Mouse (Mus musculus) mouse embryonic stem cell (cell line): ENCODE measurements around the gene Bicral.

Experiments used
- in situ Hi-C, 2 experiments: fragments of 300-500 bp; cut with MboI; formaldehyde crosslinking; loops; 1 replicate in 1 of 2; 3 replicates in 1 of 2; pipeline ENCODE4 v1.14.3; 2019 to 2020; ENCODE audit warnings: low sequenced_read_pairs in 2 of 2, low pct_unique_long_range_greater_than_20kb in 1 of 2, mixed read lengths in 1 of 2; ENCODE audit not compliant: unreplicated experiment in 1 of 2

The Bicral gene

GRCm38 (mm10) chr17:46857903-46858748 is at the start of gene Bicral:
Gene Bicral, minus strand, starts transcription at chr17:46858482.
- in situ Hi-C loops, result no loop called here

- in situ Hi-C loops, result no loop called here
Observed at GRCm38 (mm10) chr17:46903876-46904490, 45.7 kb upstream of the Bicral start.

GRCm38 (mm10) chr17:46900941-46901340 is 42.7 kb upstream of the Bicral start:
- in situ Hi-C loops, result no loop called here

- in situ Hi-C loops, result no loop called here
Observed at GRCm38 (mm10) chr17:46897221-46897950, 39.1 kb upstream of the Bicral start.

GRCm38 (mm10) chr17:46895426-46895825 is 37.1 kb upstream of the Bicral start:
- in situ Hi-C loops, result no loop called here

GRCm38 (mm10) chr17:46890843-46891594 is 32.7 kb upstream of the Bicral start:
- in situ Hi-C loops, result no loop called here

- in situ Hi-C loops, result no loop called here
Observed at GRCm38 (mm10) chr17:46890116-46890815, 32.0 kb upstream of the Bicral start, which contains the start of gene Tbcc. Gene Tbcc, plus strand, starts transcription at chr17:46890684.

GRCm38 (mm10) chr17:46889450-46890084 is 31.3 kb upstream of the Bicral start:
- in situ Hi-C loops, result loop anchor here in 1 of 2 experiments (10.0 kb wide), 1 partner anchor 115 kb away; the partner anchor contains the start of gene 2310039H08Rik

GRCm38 (mm10) chr17:46888511-46889212 is 30.4 kb upstream of the Bicral start:
- in situ Hi-C loops, result loop anchor here in 1 of 2 experiments (10.0 kb wide), 1 partner anchor 114 kb away; the partner anchor contains the start of gene 2310039H08Rik

- in situ Hi-C loops, result loop anchor here in 1 of 2 experiments (10.0 kb wide), 1 partner anchor 111 kb away; the partner anchor contains the start of gene 2310039H08Rik
Observed at GRCm38 (mm10) chr17:46885910-46886643, 27.8 kb upstream of the Bicral start.

GRCm38 (mm10) chr17:46885218-46885909 is 27.1 kb upstream of the Bicral start:
- in situ Hi-C loops, result loop anchor here in 1 of 2 experiments (10.0 kb wide), 1 partner anchor 111 kb away; the partner anchor contains the start of gene 2310039H08Rik

GRCm38 (mm10) chr17:46884766-46885165 is 26.5 kb upstream of the Bicral start:
- in situ Hi-C loops, result loop anchor here in 1 of 2 experiments (10.0 kb wide), 1 partner anchor 110 kb away; the partner anchor contains the start of gene 2310039H08Rik

- in situ Hi-C loops, result loop anchor here in 1 of 2 experiments (10.0 kb wide), 1 partner anchor 108 kb away; the partner anchor contains the start of gene 2310039H08Rik
Observed at GRCm38 (mm10) chr17:46883107-46883506, 24.8 kb upstream of the Bicral start.

GRCm38 (mm10) chr17:46881728-46882127 is 23.4 kb upstream of the Bicral start:
- in situ Hi-C loops, result loop anchor here in 1 of 2 experiments (10.0 kb wide), 1 partner anchor 107 kb away; the partner anchor contains the start of gene 2310039H08Rik

- in situ Hi-C loops, result loop anchor here in 1 of 2 experiments (10.0 kb wide), 1 partner anchor 106 kb away; the partner anchor contains the start of gene 2310039H08Rik
Observed at GRCm38 (mm10) chr17:46880322-46880721, 22.0 kb upstream of the Bicral start.
